Mouse (Mus musculus) c-Kit-positive CD71-positive TER-119-positive erythroid progenitor cells, embryonic 14.5 days (primary cell): Measurements from ENCODE around the gene Akap1.

Source experiments
- DNase-seq: peaks from one replicate; pipeline ENCODE4 v3.0.0-alpha.2; 2013; ENCODE audit warnings: low spot score

Akap1 gene

DNA sequence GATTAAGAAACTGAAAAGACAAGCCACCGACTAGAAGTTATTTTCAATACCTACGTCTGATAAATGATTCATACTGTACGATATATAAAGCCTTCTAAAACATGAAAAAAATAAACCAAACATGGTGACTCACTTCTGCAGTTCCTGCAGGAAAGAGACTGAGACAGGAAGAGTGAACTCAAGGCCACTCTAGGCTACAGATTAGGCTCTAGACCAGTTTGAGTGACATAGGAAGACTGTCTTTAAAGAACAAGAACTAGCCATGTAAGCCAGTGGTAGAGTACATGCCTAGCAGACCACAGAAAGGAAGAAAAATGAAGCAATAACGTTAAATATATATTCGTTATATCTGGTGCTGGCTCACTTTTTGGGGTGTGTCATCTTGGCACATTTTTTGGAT, 81.9 kb downstream of the Akap1 start:
- DNase-seq: no peak
